7 mouse cellular contexts compared by ENCODE assay signal in the genomic region with DNA sequence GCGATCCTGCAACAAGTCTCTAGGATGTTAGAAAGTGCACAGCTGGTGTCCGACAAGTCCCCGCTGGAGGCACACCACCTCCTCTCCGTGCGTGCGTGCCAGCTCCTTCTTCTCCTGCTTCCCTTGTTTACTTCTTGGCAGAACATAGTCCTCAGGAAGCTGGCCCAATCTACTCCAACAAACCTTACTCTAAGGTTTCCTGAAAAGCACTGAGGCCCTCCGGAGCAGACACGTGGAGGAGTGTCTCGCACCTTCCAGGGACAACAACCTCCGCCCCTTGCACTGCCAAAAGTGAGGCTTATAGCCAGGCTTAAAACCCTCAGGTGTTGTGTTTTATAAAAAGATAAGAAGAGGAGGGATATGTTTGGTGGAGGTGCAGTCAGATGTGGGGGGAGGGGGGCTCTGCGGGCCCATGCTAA. TPM values are rescaled to one million over a fixed set of nuclear protein-coding genes. Genes with fewer than 3 reads are reported as not detected.
A peak's percentile ranks its signal among the peaks of the same experiment; 100 is the strongest.
DNase-seq lines count a peak whose midpoint lies in the region; ATAC-seq and TF ChIP-seq lines count a peak whose summit lies in the region.

No protein-coding gene starts in this region.

- H3K4me1 ChIP-seq in midbrain, embryonic 10.5 days, result peaks cover 51% of the 10 kb centered on the region
- H3K4me1 ChIP-seq in midbrain, postnatal 0 days (ENCODE audit: insufficient read depth, low read length), result peaks cover 4% of the 10 kb centered on the region; the same call in 1 of the 2 replicates
- peaks cover 24% of the 10 kb centered on the region for H3K4me1 ChIP-seq in embryonic facial prominence, embryonic 13.5 days
- H3K4me1 ChIP-seq in limb, embryonic 13.5 days, result peaks cover 19% of the 10 kb centered on the region

- no peaks in the 10 kb centered on the region for H3K36me3 ChIP-seq in midbrain, embryonic 10.5 days
- H3K36me3 ChIP-seq in midbrain, postnatal 0 days (ENCODE audit: insufficient read depth, low read length), result no peaks in the 10 kb centered on the region
- H3K36me3 ChIP-seq in embryonic facial prominence, embryonic 13.5 days, result no peaks in the 10 kb centered on the region
- H3K36me3 ChIP-seq in limb, embryonic 13.5 days, result no peaks in the 10 kb centered on the region

- H3K4me2 ChIP-seq in midbrain, postnatal 0 days (ENCODE audit: low read depth, low read length, poor library complexity, severe bottlenecking), result no peak overlapping the region
- peak overlapping the region; percentile 27; the same call in 1 of the 2 replicates for H3K4me2 ChIP-seq in embryonic facial prominence, embryonic 13.5 days
- peak overlapping the region; percentile 31; the same call in 1 of the 2 replicates for H3K4me2 ChIP-seq in limb, embryonic 13.5 days (replicated peaks)

- no peak for DNase-seq in midbrain, embryonic 10.5 days (ENCODE audit: low spot score)
- no peak for DNase-seq in midbrain, postnatal 0 days (ENCODE audit: low spot score)
- peak; percentile 33 for DNase-seq in heart, postnatal 4 days
- DNase-seq in right cerebral cortex, postnatal 25 days, result peak; percentile 48
- DNase-seq in cerebellum, adult 8-10 months, result no peak

- 10% methylated on average over 11 of the region's 11 CpGs for WGBS in midbrain, embryonic 10.5 days
- 28% methylated on average over 10 of the region's 11 CpGs for WGBS in midbrain, postnatal 0 days
- WGBS in embryonic facial prominence, embryonic 13.5 days, result 17% methylated on average over 11 of the region's 11 CpGs
- WGBS in limb, embryonic 13.5 days, result 18% methylated on average over 11 of the region's 11 CpGs

- no peak for ATAC-seq in midbrain, postnatal 0 days (ENCODE audit: low FRiP score)
- ATAC-seq in embryonic facial prominence, embryonic 13.5 days (ENCODE audit: insufficient number of reproducible peaks, insufficient read depth, low FRiP score, low TSS enrichment, low read depth), result no peak
- ATAC-seq in limb, embryonic 13.5 days (ENCODE audit: low FRiP score, low read depth), result 0 out of 2 replicates have a peak, but pooled peaks have one; percentile 4

- TF ChIP-seq CTCF in midbrain, postnatal 0 days (IDR thresholded peaks at IDR 0.05), result no peak

- H3K9ac ChIP-seq in midbrain, postnatal 0 days (replicated peaks; ENCODE audit: low read length, poor library complexity, severe bottlenecking), result no peak overlapping the region
- 0 out of 2 replicates have a peak overlapping the region, but pooled peaks have one; percentile 0 for H3K9ac ChIP-seq in embryonic facial prominence, embryonic 13.5 days
- no peak overlapping the region for H3K9ac ChIP-seq in limb, embryonic 13.5 days

- peak overlapping the region; percentile 70 for H3K27ac ChIP-seq in midbrain, embryonic 10.5 days (replicated peaks)
- H3K27ac ChIP-seq in midbrain, postnatal 0 days (ENCODE audit: low read depth, low read length), result no peak overlapping the region
- no peak overlapping the region for H3K27ac ChIP-seq in embryonic facial prominence, embryonic 13.5 days
- H3K27ac ChIP-seq in limb, embryonic 13.5 days, result no peak overlapping the region

- peaks cover 17% of the 10 kb centered on the region for H3K27me3 ChIP-seq in midbrain, embryonic 10.5 days (ENCODE audit: low read depth, poor library complexity, severe bottlenecking)
- H3K27me3 ChIP-seq in midbrain, postnatal 0 days (ENCODE audit: insufficient read depth, low read length), result no peaks in the 10 kb centered on the region
- H3K27me3 ChIP-seq in embryonic facial prominence, embryonic 13.5 days, result no peaks in the 10 kb centered on the region
- no peaks in the 10 kb centered on the region for H3K27me3 ChIP-seq in limb, embryonic 13.5 days

- no peaks in the 10 kb centered on the region for H3K9me3 ChIP-seq in midbrain, embryonic 10.5 days (replicated peaks)
- H3K9me3 ChIP-seq in midbrain, postnatal 0 days (ENCODE audit: low read length), result no peaks in the 10 kb centered on the region
- no peaks in the 10 kb centered on the region for H3K9me3 ChIP-seq in embryonic facial prominence, embryonic 13.5 days
- H3K9me3 ChIP-seq in limb, embryonic 13.5 days, result no peaks in the 10 kb centered on the region

- H3K4me3 ChIP-seq in midbrain, embryonic 10.5 days, result no peak overlapping the region
- no peak overlapping the region for H3K4me3 ChIP-seq in midbrain, postnatal 0 days (ENCODE audit: low read depth, low read length)
- H3K4me3 ChIP-seq in embryonic facial prominence, embryonic 13.5 days, result no peak overlapping the region
- H3K4me3 ChIP-seq in limb, embryonic 13.5 days, result no peak overlapping the region

RNA-seq across cellular contexts. Expression of a gene that starts 21.6 kb away (rescaled TPM):
- 3.5 and 6.6 TPM in 2 replicates for polyA plus RNA-seq in midbrain, embryonic 10.5 days (2016; fragmentation: Nextera tagmentation; extraction: Ambion mirVana)
- 48.8 and 57.4 TPM in 2 replicates for total RNA-seq in midbrain, postnatal 0 days (2014; rRNA removed)
- 17.7 and 19.6 TPM in 2 replicates for polyA plus RNA-seq in midbrain, postnatal 0 days (2015; fragmentation: Nextera tagmentation; extraction: Ambion mirVana)
- polyA plus RNA-seq in embryonic facial prominence, embryonic 13.5 days (2015; fragmentation: Nextera tagmentation; extraction: Ambion mirVana), result 5.9 and 7.1 TPM in 2 replicates
- 10 to 100 TPM; 25.4 to 27.5 TPM for total RNA-seq in heart, postnatal 4 days (2021)
- 4.1 and 4.2 TPM in 2 replicates for polyA plus RNA-seq in limb, embryonic 13.5 days (2015; fragmentation: Nextera tagmentation; extraction: Ambion mirVana)

Comparison
In these comparisons a context has a peak if more than half of its experiments do, and no peak if none do; other contexts are left out.
1. DNase-seq: peak in heart, postnatal 4 days (single experiment) and right cerebral cortex, postnatal 25 days (single experiment); none in midbrain, embryonic 10.5 days (single experiment), midbrain, postnatal 0 days (single experiment) and cerebellum, adult 8-10 months (single experiment).